Mouse (Mus musculus): ENCODE results near the gene Fnbp1l. TPM values are rescaled to one million over a fixed set of nuclear protein-coding genes. Genes with fewer than 3 reads are reported as not detected.

Fnbp1l gene
- polyA plus RNA-seq, 1 experiment, result 119 TPM

DNA sequence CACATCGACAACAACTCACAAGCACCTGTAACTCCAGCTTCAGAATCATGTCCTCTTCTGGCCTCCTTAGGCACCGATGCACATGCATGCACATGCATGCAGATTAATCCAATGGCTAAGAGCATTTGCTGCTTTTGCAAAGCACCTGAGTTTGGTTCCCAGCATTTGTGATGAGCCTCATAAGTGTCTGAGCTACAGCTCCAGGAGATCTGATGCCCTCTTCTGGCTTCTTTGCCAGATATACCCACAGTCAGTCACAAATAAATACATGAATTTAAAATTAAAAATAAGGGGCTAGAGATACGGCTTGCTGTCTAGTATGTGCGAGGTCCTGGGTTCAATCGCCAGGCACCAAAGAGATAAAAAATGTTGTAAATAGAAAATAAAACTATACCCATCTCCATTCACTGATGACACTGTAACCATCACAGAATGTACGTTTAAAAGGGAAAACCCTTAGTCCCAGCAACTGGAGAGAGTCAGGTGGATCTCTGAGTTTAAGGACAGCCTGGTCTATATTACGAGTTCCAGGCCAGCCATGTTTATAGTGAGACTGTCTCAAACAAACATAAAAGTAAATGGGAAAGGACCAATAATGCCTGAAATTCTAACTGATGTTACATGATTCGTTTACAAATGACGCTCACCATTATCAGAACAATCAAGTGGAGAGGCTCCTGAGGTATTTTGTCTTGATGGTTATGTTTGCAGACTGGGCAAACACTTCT lies 1.7 kb downstream of the Fnbp1l start:
- Histone ChIP-seq H3K36me3 (ENCODE audit: control insufficient read depth, insufficient read depth, low read length, poor library complexity, severe bottlenecking) (no peaks in the 10 kb centered on the region), H3K9me3 (replicated peaks; ENCODE audit: control insufficient read depth, insufficient read depth, low read length, poor library complexity, severe bottlenecking) (no peaks in the 10 kb centered on the region), H3K27ac (ENCODE audit: insufficient read depth, low read length) (peak overlapping the region; percentile 34; the same call in 1 of the 2 replicates), H3K9ac (ENCODE audit: low read depth, poor library complexity, severe bottlenecking) (peak overlapping the region; percentile 100), H3K4me1 (ENCODE audit: control insufficient read depth, insufficient read depth, low read length) (no peaks in the 10 kb centered on the region), H3K4me3 (ENCODE audit: low read depth, low read length) (peak overlapping the region; percentile 77), H3K27me3 (ENCODE audit: control insufficient read depth, insufficient read depth, low read length, poor library complexity, severe bottlenecking) (no peaks in the 10 kb centered on the region)
- TF ChIP-seq EP300 (IDR thresholded peaks at IDR 0.05; ENCODE audit: insufficient read depth, low read depth, low read length), result no peak
- no peak for TF ChIP-seq POLR2A (IDR thresholded peaks at IDR 0.05; ENCODE audit: insufficient read depth, low read length)
- no peak for TF ChIP-seq CTCF (IDR thresholded peaks at IDR 0.05; ENCODE audit: low read depth, low read length)

DNA sequence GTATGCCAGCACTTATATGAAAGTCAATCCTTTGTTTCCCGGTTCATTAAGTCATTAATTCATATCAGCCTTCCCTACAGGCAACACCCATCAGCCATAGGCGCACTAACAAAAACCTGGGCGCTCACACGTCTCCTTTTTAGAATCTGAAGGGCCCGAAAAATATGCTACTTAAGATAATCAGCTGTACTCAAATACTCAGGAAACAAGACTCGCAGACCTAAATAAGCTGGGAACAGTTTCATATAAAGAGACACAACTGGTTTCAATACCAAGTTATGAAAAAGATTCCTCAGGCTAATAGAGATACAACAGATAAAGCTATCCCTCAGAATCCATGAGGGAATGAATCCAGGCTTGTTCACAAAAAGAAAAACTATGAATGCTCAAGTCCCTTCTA lies 7.0 kb downstream of the Fnbp1l start:
- no peak overlapping the region for H3K9ac ChIP-seq (ENCODE audit: low read depth, poor library complexity, severe bottlenecking)
- no peak overlapping the region for H3K27ac ChIP-seq (ENCODE audit: insufficient read depth, low read length)
- H3K4me3 ChIP-seq (ENCODE audit: low read depth, low read length), result no peak overlapping the region
- no peaks in the 10 kb centered on the region for H3K36me3 ChIP-seq (ENCODE audit: control insufficient read depth, insufficient read depth, low read length, poor library complexity, severe bottlenecking)
- TF ChIP-seq EP300 (IDR thresholded peaks at IDR 0.05; ENCODE audit: insufficient read depth, low read depth, low read length), result no peak
- TF ChIP-seq CTCF (IDR thresholded peaks at IDR 0.05; ENCODE audit: low read depth, low read length), result no peak
- no peak for TF ChIP-seq POLR2A (IDR thresholded peaks at IDR 0.05; ENCODE audit: insufficient read depth, low read length)
- no peaks in the 10 kb centered on the region for H3K27me3 ChIP-seq (ENCODE audit: control insufficient read depth, insufficient read depth, low read length, poor library complexity, severe bottlenecking)
- H3K9me3 ChIP-seq (replicated peaks; ENCODE audit: control insufficient read depth, insufficient read depth, low read length, poor library complexity, severe bottlenecking), result no peaks in the 10 kb centered on the region
- no peaks in the 10 kb centered on the region for H3K4me1 ChIP-seq (ENCODE audit: control insufficient read depth, insufficient read depth, low read length)

DNA sequence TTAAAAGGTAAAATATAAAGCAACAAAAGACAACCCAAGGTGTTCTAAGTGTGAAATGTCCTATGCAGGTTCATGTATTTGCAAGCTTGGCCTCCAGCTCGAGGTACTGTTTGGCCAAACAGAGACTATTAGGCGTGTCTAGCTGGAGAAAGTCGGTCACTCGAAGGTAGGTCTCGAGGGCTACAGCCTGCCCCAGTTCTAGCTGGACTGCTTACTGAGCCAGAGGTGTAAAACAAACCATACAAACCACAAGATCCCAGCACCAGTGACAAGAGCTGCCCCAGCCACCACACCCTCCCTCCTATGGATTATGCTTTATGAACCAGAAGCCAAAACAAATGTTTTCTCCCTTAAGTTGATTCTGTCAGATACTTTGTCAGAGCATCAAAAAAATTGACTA lies 7.8 kb downstream of the Fnbp1l start:
- TF ChIP-seq POLR2A (IDR thresholded peaks at IDR 0.05; ENCODE audit: insufficient read depth, low read length) (no peak), CTCF (IDR thresholded peaks at IDR 0.05; ENCODE audit: low read depth, low read length) (no peak), EP300 (IDR thresholded peaks at IDR 0.05; ENCODE audit: insufficient read depth, low read depth, low read length) (no peak)

DNA sequence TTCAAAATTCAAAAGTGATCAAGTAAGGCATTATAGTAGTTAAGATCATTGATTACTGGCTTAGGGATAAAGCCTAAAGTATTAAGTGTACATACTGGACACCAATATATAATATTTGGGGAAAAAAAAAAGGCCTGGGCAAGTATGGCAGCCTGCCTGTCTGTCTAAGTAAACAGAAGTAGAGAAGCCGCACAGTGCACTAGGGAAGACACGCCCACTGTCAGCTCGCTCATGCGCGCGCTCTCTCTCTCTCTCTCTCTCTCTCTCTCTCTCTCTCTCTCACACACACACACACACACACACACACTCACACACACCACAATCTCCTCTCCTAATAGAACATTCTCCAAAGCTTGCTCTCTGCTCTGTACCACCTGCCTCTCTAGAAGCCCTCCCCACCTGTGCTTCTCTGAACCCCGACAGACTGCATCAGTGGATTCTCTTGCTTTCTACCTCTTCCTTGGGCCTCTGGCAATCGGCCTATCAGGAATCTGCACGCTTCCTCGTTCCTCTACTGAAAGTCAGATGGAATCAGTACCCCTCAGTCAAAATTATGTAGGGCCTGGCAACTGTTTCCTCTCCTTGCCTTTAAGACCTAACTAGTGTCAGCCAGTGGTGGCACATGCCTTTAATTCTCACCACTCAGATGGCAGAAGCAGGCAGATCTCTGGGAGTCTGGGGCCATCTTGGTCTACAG lies 13.3 kb downstream of the Fnbp1l start:
- TF ChIP-seq POLR2A (IDR thresholded peaks at IDR 0.05; ENCODE audit: insufficient read depth, low read length) (no peak), EP300 (IDR thresholded peaks at IDR 0.05; ENCODE audit: insufficient read depth, low read depth, low read length) (no peak), CTCF (IDR thresholded peaks at IDR 0.05; ENCODE audit: low read depth, low read length) (no peak)
- Histone ChIP-seq H3K4me3 (ENCODE audit: low read depth, low read length) (no peak overlapping the region), H3K9me3 (replicated peaks; ENCODE audit: control insufficient read depth, insufficient read depth, low read length, poor library complexity, severe bottlenecking) (no peaks in the 10 kb centered on the region), H3K27ac (ENCODE audit: insufficient read depth, low read length) (no peak overlapping the region), H3K4me1 (ENCODE audit: control insufficient read depth, insufficient read depth, low read length) (no peaks in the 10 kb centered on the region), H3K27me3 (ENCODE audit: control insufficient read depth, insufficient read depth, low read length, poor library complexity, severe bottlenecking) (no peaks in the 10 kb centered on the region), H3K36me3 (ENCODE audit: control insufficient read depth, insufficient read depth, low read length, poor library complexity, severe bottlenecking) (no peaks in the 10 kb centered on the region), H3K9ac (ENCODE audit: low read depth, poor library complexity, severe bottlenecking) (no peak overlapping the region)

More for the DNA sequence above, 7.8 kb downstream of the Fnbp1l start:
- Histone ChIP-seq H3K4me3 (ENCODE audit: low read depth, low read length) (no peak overlapping the region), H3K9ac (ENCODE audit: low read depth, poor library complexity, severe bottlenecking) (no peak overlapping the region), H3K27ac (ENCODE audit: insufficient read depth, low read length) (no peak overlapping the region), H3K27me3 (ENCODE audit: control insufficient read depth, insufficient read depth, low read length, poor library complexity, severe bottlenecking) (no peaks in the 10 kb centered on the region), H3K4me1 (ENCODE audit: control insufficient read depth, insufficient read depth, low read length) (no peaks in the 10 kb centered on the region), H3K36me3 (ENCODE audit: control insufficient read depth, insufficient read depth, low read length, poor library complexity, severe bottlenecking) (no peaks in the 10 kb centered on the region), H3K9me3 (replicated peaks; ENCODE audit: control insufficient read depth, insufficient read depth, low read length, poor library complexity, severe bottlenecking) (no peaks in the 10 kb centered on the region)

DNA sequence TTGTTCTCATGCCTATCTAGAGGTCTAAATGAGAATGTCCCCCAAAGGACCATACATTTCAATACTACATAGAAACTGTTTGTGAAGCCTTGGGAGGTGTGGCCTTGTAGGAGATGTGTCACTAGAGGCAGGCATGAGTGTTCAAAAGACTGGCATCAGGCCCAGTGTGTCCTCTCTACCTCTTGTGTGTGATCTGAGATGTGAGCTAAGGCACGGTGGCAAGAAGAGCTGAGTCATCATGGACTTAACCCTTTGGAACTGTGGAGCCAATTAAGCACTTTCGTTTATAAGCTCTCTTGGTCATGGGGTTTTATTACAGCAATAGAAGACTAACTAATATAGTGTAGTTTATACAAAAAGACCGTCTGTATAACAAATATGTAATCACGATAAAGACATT lies 16.3 kb downstream of the Fnbp1l start:
- Histone ChIP-seq H3K36me3 (ENCODE audit: control insufficient read depth, insufficient read depth, low read length, poor library complexity, severe bottlenecking) (no peaks in the 10 kb centered on the region), H3K27me3 (ENCODE audit: control insufficient read depth, insufficient read depth, low read length, poor library complexity, severe bottlenecking) (no peaks in the 10 kb centered on the region), H3K27ac (ENCODE audit: insufficient read depth, low read length) (no peak overlapping the region), H3K9ac (ENCODE audit: low read depth, poor library complexity, severe bottlenecking) (no peak overlapping the region), H3K9me3 (replicated peaks; ENCODE audit: control insufficient read depth, insufficient read depth, low read length, poor library complexity, severe bottlenecking) (no peaks in the 10 kb centered on the region), H3K4me1 (ENCODE audit: control insufficient read depth, insufficient read depth, low read length) (no peaks in the 10 kb centered on the region), H3K4me3 (ENCODE audit: low read depth, low read length) (no peak overlapping the region)
- TF ChIP-seq CTCF (IDR thresholded peaks at IDR 0.05; ENCODE audit: low read depth, low read length), result no peak
- TF ChIP-seq EP300 (IDR thresholded peaks at IDR 0.05; ENCODE audit: insufficient read depth, low read depth, low read length), result no peak
- no peak for TF ChIP-seq POLR2A (IDR thresholded peaks at IDR 0.05; ENCODE audit: insufficient read depth, low read length)

DNA sequence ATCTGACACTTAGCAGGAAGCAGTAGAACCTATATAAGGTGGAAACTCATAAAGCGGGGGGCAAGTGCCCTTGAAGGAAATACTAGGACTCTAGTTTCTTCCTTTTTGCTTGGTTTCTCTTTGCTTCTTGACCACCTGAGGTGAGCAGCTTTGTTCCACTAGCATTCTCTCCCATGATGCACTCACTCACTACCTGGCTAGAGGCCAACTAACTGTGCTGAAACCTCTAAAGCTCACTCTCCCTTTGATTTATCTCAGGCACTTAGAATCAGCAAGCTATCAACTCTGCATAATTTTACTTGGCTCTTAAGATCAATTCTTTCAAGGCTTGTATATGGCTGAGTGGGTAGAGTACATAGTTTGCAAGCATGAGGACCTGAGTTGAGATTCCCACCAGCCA lies 17.1 kb downstream of the Fnbp1l start:
- Histone ChIP-seq H3K9me3 (replicated peaks; ENCODE audit: control insufficient read depth, insufficient read depth, low read length, poor library complexity, severe bottlenecking) (no peaks in the 10 kb centered on the region), H3K4me1 (ENCODE audit: control insufficient read depth, insufficient read depth, low read length) (no peaks in the 10 kb centered on the region), H3K36me3 (ENCODE audit: control insufficient read depth, insufficient read depth, low read length, poor library complexity, severe bottlenecking) (no peaks in the 10 kb centered on the region), H3K9ac (ENCODE audit: low read depth, poor library complexity, severe bottlenecking) (no peak overlapping the region), H3K27me3 (ENCODE audit: control insufficient read depth, insufficient read depth, low read length, poor library complexity, severe bottlenecking) (no peaks in the 10 kb centered on the region), H3K27ac (ENCODE audit: insufficient read depth, low read length) (no peak overlapping the region), H3K4me3 (ENCODE audit: low read depth, low read length) (no peak overlapping the region)
- TF ChIP-seq POLR2A (IDR thresholded peaks at IDR 0.05; ENCODE audit: insufficient read depth, low read length) (no peak), CTCF (IDR thresholded peaks at IDR 0.05; ENCODE audit: low read depth, low read length) (no peak), EP300 (IDR thresholded peaks at IDR 0.05; ENCODE audit: insufficient read depth, low read depth, low read length) (no peak)

Data from ES-Bruce4 (cell line).